Mouse (Mus musculus) Patski (cell line): ENCODE measurements around the gene Slc9a7. TPM values are rescaled to one million over a fixed set of nuclear protein-coding genes. Genes with fewer than 3 reads are reported as not detected.

Experiments used
- ATAC-seq: fragments of 100-300 bp; one replicate; pipeline ENCODE4 v1.8.0; 2021
- CTCF ChIA-PET: fragments of 350-600 bp; sonication (Branson Sonifier 250); formaldehyde crosslinking; loops from one replicate; lab custom pipeline; 2022; ENCODE audit warnings: inconsistent platforms; lab: Charles Lee
- POLR2A ChIA-PET: fragments of 350-600 bp; sonication (Branson Sonifier 250); formaldehyde crosslinking; loops from one replicate; lab custom pipeline; 2022; ENCODE audit warnings: antibody characterized with exemption, inconsistent platforms; lab: Charles Lee
- DNase-seq: peaks from one replicate; pipeline ENCODE4 v3.0.0-alpha.2; 2011; ENCODE audit warnings: low read depth, low spot score
- H3K27me3 ChIP-seq: fragments of 371-371 bp; one replicate; pipeline ENCODE4 v1.5.1; 2021
- CTCF ChIP-seq: fragments of 100-300 bp; IDR thresholded peaks from one replicate; pipeline ENCODE4 v1.5.1; 2021
- in situ Hi-C: fragments of 300-500 bp; cut with MboI; formaldehyde crosslinking; loops from 3 replicates; pipeline ENCODE4 v1.11.1; 2018; ENCODE audit warnings: low pct_unique_long_range_greater_than_20kb, mixed read lengths
- polyA plus RNA-seq: library from polyadenylated mRNA; unstranded; gene quantifications from one replicate; pipeline ENCODE4 v1.2.3, GENCODE M21; 2021

Slc9a7 gene
- polyA plus RNA-seq, 1 experiment from 2014 or later, result 0.19 TPM

DNA sequence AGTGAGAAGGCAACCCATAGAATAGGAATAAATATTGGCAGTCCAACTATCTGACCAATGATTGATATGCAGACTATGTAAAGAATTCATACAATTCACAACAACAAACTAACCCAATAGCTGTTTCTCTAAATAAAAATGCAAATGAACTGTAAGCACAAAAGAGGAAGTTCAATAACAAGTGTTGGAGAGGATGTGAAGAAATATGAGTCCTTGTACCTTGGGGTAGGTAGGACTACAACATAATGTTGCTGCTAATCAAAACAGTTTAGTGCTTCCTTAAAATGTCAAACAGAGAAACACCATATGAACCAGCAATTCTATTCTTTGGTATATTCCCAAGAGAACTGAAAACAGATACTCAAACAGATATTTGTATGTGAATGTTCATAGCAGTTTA lies 17.8 kb downstream of the Slc9a7 start:
- ATAC-seq (no peak), DNase-seq (no peak)
- ChIA-PET POLR2A (no interaction called here), CTCF (no interaction called here)
- H3K27me3 ChIP-seq, result peaks cover 20% of the 10 kb centered on the region
- in situ Hi-C loops, result no loop called here
- no peak for TF ChIP-seq CTCF

DNA sequence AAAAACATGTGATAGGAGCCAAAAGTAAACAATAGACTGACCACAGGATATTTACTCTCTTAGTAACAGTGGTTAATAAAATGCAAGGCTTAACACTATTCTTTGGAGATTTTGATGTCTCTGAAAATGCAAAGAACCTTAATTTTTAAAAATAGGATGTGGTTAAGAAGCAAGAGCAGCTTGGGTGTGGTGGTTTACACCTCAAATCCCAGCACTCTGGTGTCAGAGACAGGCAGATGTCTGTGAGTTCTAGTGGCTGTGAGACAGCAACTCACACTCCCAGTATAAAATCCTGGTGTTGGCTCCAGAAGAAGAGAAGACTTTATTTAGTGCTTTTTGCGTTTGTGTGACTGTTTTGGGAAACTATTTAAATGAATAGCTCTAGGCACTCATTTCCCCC lies 19.6 kb downstream of the Slc9a7 start:
- DNase-seq, result no peak
- TF ChIP-seq CTCF, result no peak
- no peak for ATAC-seq
- in situ Hi-C loops, result no loop called here
- peaks cover 20% of the 10 kb centered on the region for H3K27me3 ChIP-seq
- ChIA-PET CTCF (no interaction called here), POLR2A (no interaction called here)

- ATAC-seq, result no peak
- in situ Hi-C loops, result no loop called here
- peaks cover 15% of the 10 kb centered on the region for H3K27me3 ChIP-seq
- TF ChIP-seq CTCF, result no peak
- DNase-seq, result no peak
- ChIA-PET CTCF (no interaction called here), POLR2A (no interaction called here)
Measured at GRCm38 (mm10) chrX:20269980-20270379, 21.6 kb downstream of the Slc9a7 start.

DNA sequence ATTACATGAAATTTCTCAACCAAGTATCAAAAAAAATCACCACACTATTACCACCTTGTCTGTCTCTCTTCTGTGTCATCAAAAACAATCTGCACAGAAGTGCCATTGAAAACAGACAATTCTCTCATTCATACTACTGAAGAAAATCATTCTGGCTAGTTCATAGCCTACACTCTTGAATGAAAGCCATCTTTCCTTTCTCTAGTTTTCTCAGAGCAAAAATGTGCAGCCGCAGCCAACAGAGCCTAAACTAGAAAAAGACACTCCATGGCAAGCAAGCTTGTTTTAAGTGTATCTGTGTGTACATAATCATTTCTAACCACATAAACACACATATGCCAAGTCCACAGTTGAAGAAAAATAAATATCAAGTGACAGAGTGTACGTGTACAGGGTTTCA lies 27.2 kb downstream of the Slc9a7 start:
- in situ Hi-C loops, result no loop called here
- ATAC-seq, result no peak
- ChIA-PET POLR2A (interaction anchor here (0.7 kb wide), 1 partner anchor 11 kb away, joined by 3 read pairs; no protein-coding TSS in a partner anchor), CTCF (no interaction called here)
- no peak for TF ChIP-seq CTCF
- no peak for DNase-seq
- H3K27me3 ChIP-seq, result peaks cover 14% of the 10 kb centered on the region

- CTCF ChIA-PET, result no interaction called here
- POLR2A ChIA-PET, result no interaction called here
- no peak for ATAC-seq
- DNase-seq, result no peak
- peaks cover 49% of the 10 kb centered on the region for H3K27me3 ChIP-seq
- no peak for TF ChIP-seq CTCF
- in situ Hi-C loops, result no loop called here
Measured at GRCm38 (mm10) chrX:20228102-20228501, 63.5 kb downstream of the Slc9a7 start.

GRCm38 (mm10) chrX:20221486-20221885 lies 70.1 kb downstream of the Slc9a7 start:
- in situ Hi-C loops, result no loop called here
- ATAC-seq, result no peak
- POLR2A ChIA-PET, result no interaction called here
- no peak for TF ChIP-seq CTCF
- H3K27me3 ChIP-seq, result peaks cover 26% of the 10 kb centered on the region
- CTCF ChIA-PET, result no interaction called here
- DNase-seq, result no peak

- H3K27me3 ChIP-seq, result peaks cover 31% of the 10 kb centered on the region
- no peak for DNase-seq
- no peak for ATAC-seq
- no peak for TF ChIP-seq CTCF
- ChIA-PET CTCF (no interaction called here), POLR2A (no interaction called here)
- in situ Hi-C loops, result no loop called here
Measured at GRCm38 (mm10) chrX:20185616-20186015, 106.0 kb downstream of the Slc9a7 start.

GRCm38 (mm10) chrX:20176792-20177191 lies 114.8 kb downstream of the Slc9a7 start:
- ATAC-seq (no peak), DNase-seq (no peak)
- in situ Hi-C loops, result no loop called here
- ChIA-PET CTCF (no interaction called here), POLR2A (no interaction called here)
- peaks cover 16% of the 10 kb centered on the region for H3K27me3 ChIP-seq
- TF ChIP-seq CTCF, result no peak

- in situ Hi-C loops, result loop anchor here (25.0 kb wide), 1 partner anchor 394 kb away; no protein-coding TSS in a partner anchor
Measured at GRCm38 (mm10) chrX:20168430-20168829, 123.2 kb downstream of the Slc9a7 start.

DNA sequence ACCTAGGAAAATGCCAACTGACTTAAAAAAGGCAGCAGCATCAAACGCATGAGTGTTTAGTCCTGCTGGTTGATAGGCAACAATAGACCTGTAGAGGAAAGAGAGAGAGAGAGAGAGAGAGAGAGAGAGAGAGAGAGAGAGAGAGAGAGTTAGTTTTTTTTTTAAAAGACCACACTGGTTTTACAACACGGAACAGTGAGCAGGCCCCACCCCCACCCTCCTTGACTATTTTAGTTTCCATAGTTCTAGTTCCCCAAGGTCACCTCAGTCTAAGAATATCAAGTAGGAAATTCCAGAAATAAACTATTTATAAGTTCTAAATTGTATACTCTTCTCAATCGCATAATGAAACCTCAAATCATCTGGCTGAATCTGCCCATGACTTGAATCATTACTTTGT lies 126.6 kb downstream of the Slc9a7 start:
- TF ChIP-seq CTCF, result no peak
- in situ Hi-C loops, result loop anchor here (5.0 to 25.0 kb wide), 2 partner anchors 177 to 397 kb away; no protein-coding TSS in a partner anchor
- H3K27me3 ChIP-seq, result peaks cover 42% of the 10 kb centered on the region
- ChIA-PET CTCF (no interaction called here), POLR2A (no interaction called here)
- DNase-seq (no peak), ATAC-seq (no peak)

More at GRCm38 (mm10) chrX:20168430-20168829, 123.2 kb downstream of the Slc9a7 start:
- CTCF ChIA-PET, result no interaction called here
- no peak for TF ChIP-seq CTCF
- H3K27me3 ChIP-seq, result peaks cover 26% of the 10 kb centered on the region
- ATAC-seq, result no peak
- POLR2A ChIA-PET, result no interaction called here
- no peak for DNase-seq

GRCm38 (mm10) chrX:20162322-20162711 lies 129.3 kb downstream of the Slc9a7 start:
- TF ChIP-seq CTCF, result peak; percentile 75
- in situ Hi-C loops, result loop anchor here (5.0 to 25.0 kb wide), 2 partner anchors 180 to 400 kb away; no protein-coding TSS in a partner anchor
- ATAC-seq, result peak; percentile 65
- ChIA-PET CTCF (no interaction called here), POLR2A (no interaction called here)
- peaks cover 52% of the 10 kb centered on the region for H3K27me3 ChIP-seq
- no peak for DNase-seq

- ATAC-seq (no peak), DNase-seq (no peak)
- in situ Hi-C loops, result loop anchor here (5.0 to 25.0 kb wide), 2 partner anchors 180 to 400 kb away; no protein-coding TSS in a partner anchor
- peaks cover 51% of the 10 kb centered on the region for H3K27me3 ChIP-seq
- ChIA-PET CTCF (no interaction called here), POLR2A (no interaction called here)
- TF ChIP-seq CTCF, result no peak
Measured at GRCm38 (mm10) chrX:20161687-20162321, 129.8 kb downstream of the Slc9a7 start.
